Mouse (Mus musculus) lung, postnatal 0 days (tissue): ENCODE measurements around the gene Minar1.

ENCODE experiments used
- CTCF ChIP-seq: IDR thresholded peaks from 2 replicates; pipeline ENCODE4 v1.5.1; 2016; ENCODE audit warnings: antibody characterized with exemption, mild to moderate bottlenecking
- EP300 ChIP-seq: IDR thresholded peaks from 2 replicates; pipeline ENCODE4 v1.6.1; 2016; ENCODE audit warnings: antibody characterized with exemption, mild to moderate bottlenecking, control low read depth

DNA sequence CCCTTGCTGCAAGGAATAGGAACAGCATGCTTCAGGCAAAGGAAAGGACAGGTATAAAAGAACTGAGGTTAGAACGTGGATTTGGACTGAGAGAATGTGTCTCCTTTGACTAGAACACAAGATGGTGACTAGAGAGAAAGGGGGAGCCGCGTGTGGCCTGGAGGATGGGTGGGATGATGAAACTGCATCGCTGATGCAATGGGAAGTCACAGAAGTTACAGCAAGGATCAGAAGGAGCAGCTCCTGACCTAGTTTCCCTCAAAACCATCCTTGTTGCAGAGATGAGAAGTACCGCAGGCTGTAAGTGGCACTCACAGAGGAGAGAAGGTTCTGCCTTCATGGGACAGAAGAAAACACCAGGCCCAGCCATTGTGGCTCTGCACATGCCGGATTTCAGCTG is 28.0 kb upstream of the Minar1 start:
- TF ChIP-seq CTCF: no peak
- no peak for TF ChIP-seq EP300
